Mouse (Mus musculus) c-Kit-positive CD71-negative TER-119-negative erythroid progenitor cells, embryonic 14.5 days (primary cell): ENCODE results near the gene Lrrc75b.

Experiments
- DNase-seq: peaks from one replicate; pipeline ENCODE4 v3.0.0-alpha.2; 2013; ENCODE audit warnings: low read depth

The Lrrc75b gene

GRCm38 (mm10) chr10:75501641-75502040 is 58.5 kb downstream of the Lrrc75b start:
- no peak for DNase-seq

GRCm38 (mm10) chr10:75500345-75500744 is 59.8 kb downstream of the Lrrc75b start:
- no peak for DNase-seq
